Mouse (Mus musculus) C2C12 (cell line): ENCODE measurements at regions not wholly inside any gene's neighbourhood (a gene's known extent, or its start where the extent isn't known, plus 50 kb on each side); places are given as distances from the start of the nearest gene placed in this dataset.

Experiments
- CTCF ChIP-seq: IDR thresholded peaks from one replicate; pipeline ENCODE4 v1.5.1; 2011; ENCODE audit not compliant: control insufficient read depth, insufficient read depth, insufficient read length
- MYOG ChIP-seq: IDR thresholded peaks from one replicate; pipeline ENCODE4 v1.6.1; 2011; ENCODE audit not compliant: control insufficient read depth, insufficient read length; ENCODE audit errors: extremely low read depth

- no peak for TF ChIP-seq CTCF
- TF ChIP-seq MYOG, result no peak
These were observed 357.9 kb downstream of the Bcor start for GRCm38 (mm10) chrX:11802074-11802899.
